Comparison of ENCODE assay signal across 8 mouse cellular contexts in the genomic region with DNA sequence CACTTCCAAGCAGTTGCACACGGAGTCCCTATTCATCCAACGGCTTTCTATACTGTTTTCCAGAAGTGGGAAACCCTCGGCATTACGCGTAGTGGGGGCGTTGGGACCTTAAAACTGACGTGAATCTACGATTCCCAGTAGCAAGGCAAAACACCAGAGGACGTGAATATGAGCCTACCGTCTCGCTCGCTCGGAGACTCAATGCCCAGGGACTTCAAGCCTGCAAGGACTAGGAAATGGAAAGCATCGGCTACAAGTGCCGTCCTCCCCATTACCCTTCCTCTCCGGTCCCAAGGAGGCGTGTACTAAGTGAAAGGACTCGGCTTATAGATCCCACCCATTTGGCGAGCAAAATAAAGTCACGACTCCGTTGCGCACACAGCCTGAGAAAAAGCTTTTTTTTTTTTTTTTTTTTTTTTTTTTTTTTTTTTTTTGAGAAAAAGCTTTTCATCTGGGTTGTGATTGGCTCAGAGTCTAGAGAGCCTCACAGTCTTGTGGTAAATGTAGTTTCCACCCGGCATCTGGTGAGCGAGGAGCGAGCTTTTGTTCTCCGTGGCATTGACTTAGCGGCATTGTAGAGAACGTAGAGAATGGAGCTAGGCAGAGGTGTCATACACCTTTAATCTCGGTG. TPM values are rescaled to one million over a fixed set of nuclear protein-coding genes. Genes with fewer than 3 reads are reported as not detected.
DNase-seq lines count a peak whose midpoint lies in the region; ATAC-seq and TF ChIP-seq lines count a peak whose summit lies in the region.

No protein-coding gene starts in this region.

- H3K36me3 ChIP-seq in heart, embryonic 12.5 days: no peaks in the 10 kb centered on the region
- H3K36me3 ChIP-seq in kidney, embryonic 15.5 days: no peaks in the 10 kb centered on the region
- H3K36me3 ChIP-seq in liver, embryonic 13.5 days: no peaks in the 10 kb centered on the region
- no peaks in the 10 kb centered on the region for H3K36me3 ChIP-seq in stomach, embryonic 16.5 days (ENCODE audit: control insufficient read depth, insufficient read depth, low read length)

- peak; percentile 43 for ATAC-seq in heart, embryonic 12.5 days (ENCODE audit: insufficient number of reproducible peaks, low FRiP score)
- ATAC-seq in kidney, embryonic 15.5 days (replicated peaks; ENCODE audit: low FRiP score): peak; percentile 56
- ATAC-seq in liver, embryonic 13.5 days (ENCODE audit: low read depth): peak; percentile 45
- peak; percentile 76; the same call in 1 of the 2 replicates for ATAC-seq in stomach, embryonic 16.5 days (ENCODE audit: insufficient read depth, low FRiP score)

- WGBS in heart, embryonic 12.5 days: 2% methylated on average over 29 of the region's 29 CpGs
- 1% methylated on average over 29 of the region's 29 CpGs for WGBS in kidney, embryonic 15.5 days
- WGBS in liver, embryonic 13.5 days (ENCODE audit: insufficient replicate concordance): 1% methylated on average over 29 of the region's 29 CpGs
- WGBS in stomach, embryonic 16.5 days: 2% methylated on average over 29 of the region's 29 CpGs

- H3K4me1 ChIP-seq in embryonic fibroblast, embryonic 13.5 days (ENCODE audit: control insufficient read depth, insufficient read depth, low read length): no peaks in the 10 kb centered on the region
- H3K4me1 ChIP-seq in heart, embryonic 12.5 days (replicated peaks): peaks cover 7% of the 10 kb centered on the region
- H3K4me1 ChIP-seq in kidney, embryonic 15.5 days: peaks cover 12% of the 10 kb centered on the region
- H3K4me1 ChIP-seq in liver, embryonic 13.5 days (replicated peaks): peaks cover 41% of the 10 kb centered on the region
- peaks cover 7% of the 10 kb centered on the region for H3K4me1 ChIP-seq in stomach, embryonic 16.5 days (ENCODE audit: control insufficient read depth, insufficient read depth, low read length)

- peak; percentile 85 for TF ChIP-seq POLR2A in embryonic fibroblast, embryonic 13.5 days (IDR thresholded peaks at IDR 0.05; ENCODE audit: low read depth, low read length)

- H3K9me3 ChIP-seq in heart, embryonic 12.5 days (replicated peaks): no peaks in the 10 kb centered on the region
- no peaks in the 10 kb centered on the region for H3K9me3 ChIP-seq in kidney, embryonic 15.5 days (replicated peaks)
- no peaks in the 10 kb centered on the region for H3K9me3 ChIP-seq in liver, embryonic 13.5 days (replicated peaks)
- H3K9me3 ChIP-seq in stomach, embryonic 16.5 days (replicated peaks; ENCODE audit: control insufficient read depth, low read length): no peaks in the 10 kb centered on the region

- peak overlapping the region; percentile 77 for H3K9ac ChIP-seq in heart, embryonic 12.5 days
- H3K9ac ChIP-seq in kidney, embryonic 15.5 days: peak overlapping the region; percentile 51
- peak overlapping the region; percentile 71 for H3K9ac ChIP-seq in liver, embryonic 13.5 days
- peak overlapping the region; percentile 69 for H3K9ac ChIP-seq in stomach, embryonic 16.5 days (ENCODE audit: low read length)

- peak; percentile 57 to 64 for DNase-seq in B cell, adult 2 months
- peak; percentile 58 for DNase-seq in adrenal gland, postnatal 10 days
- DNase-seq in liver, embryonic 13.5 days: peak; percentile 38
- DNase-seq in naive thymus-derived CD4-positive, alpha-beta T cell, adult 2 months (ENCODE audit: low read depth): peak; percentile 90

- H3K4me2 ChIP-seq in heart, embryonic 12.5 days: peak overlapping the region; percentile 65
- peak overlapping the region; percentile 60 for H3K4me2 ChIP-seq in kidney, embryonic 15.5 days
- peak overlapping the region; percentile 76 for H3K4me2 ChIP-seq in liver, embryonic 13.5 days
- H3K4me2 ChIP-seq in stomach, embryonic 16.5 days (ENCODE audit: low read depth, low read length): peak overlapping the region; percentile 63

- no peak for TF ChIP-seq CTCF in embryonic fibroblast, embryonic 13.5 days (IDR thresholded peaks at IDR 0.05; ENCODE audit: borderline replicate concordance, insufficient read depth, low read length)

- H3K4me3 ChIP-seq in embryonic fibroblast, embryonic 13.5 days (ENCODE audit: insufficient read depth, low read length): peak overlapping the region; percentile 43
- peak overlapping the region; percentile 54 for H3K4me3 ChIP-seq in heart, embryonic 12.5 days
- peak overlapping the region; percentile 52 for H3K4me3 ChIP-seq in kidney, embryonic 15.5 days (replicated peaks)
- H3K4me3 ChIP-seq in liver, embryonic 13.5 days (replicated peaks): peak overlapping the region; percentile 62
- peak overlapping the region; percentile 53 for H3K4me3 ChIP-seq in stomach, embryonic 16.5 days (replicated peaks; ENCODE audit: low read length)

- H3K27me3 ChIP-seq in heart, embryonic 12.5 days (replicated peaks): no peaks in the 10 kb centered on the region
- H3K27me3 ChIP-seq in kidney, embryonic 15.5 days: no peaks in the 10 kb centered on the region
- H3K27me3 ChIP-seq in liver, embryonic 13.5 days: no peaks in the 10 kb centered on the region
- no peaks in the 10 kb centered on the region for H3K27me3 ChIP-seq in stomach, embryonic 16.5 days (ENCODE audit: control insufficient read depth, insufficient read depth, low read length)

- peak overlapping the region; percentile 43 for H3K27ac ChIP-seq in embryonic fibroblast, embryonic 13.5 days (ENCODE audit: insufficient read depth, low read length)
- H3K27ac ChIP-seq in heart, embryonic 12.5 days (ENCODE audit: poor library complexity, severe bottlenecking): peak overlapping the region; percentile 76
- H3K27ac ChIP-seq in kidney, embryonic 15.5 days: peak overlapping the region; percentile 80
- H3K27ac ChIP-seq in liver, embryonic 13.5 days: peak overlapping the region; percentile 83
- peak overlapping the region; percentile 81 for H3K27ac ChIP-seq in stomach, embryonic 16.5 days (ENCODE audit: low read length)

RNA-seq across cellular contexts. Expression of gene Zfp324, which starts 4.0 kb away (rescaled TPM):
- 10 to 100 TPM in 1 of 2 experiments, 1 to 10 TPM in 1; 7.3 to 10.6 TPM for total RNA-seq in adrenal gland, postnatal 10 days (2021)
- polyA plus RNA-seq in embryonic fibroblast, embryonic 13.5 days (2011; ENCODE audit: insufficient read length, low read depth, missing spikeins): 5.5 and 6.9 TPM in 2 replicates
- polyA plus RNA-seq in heart, embryonic 12.5 days (2016; fragmentation: Nextera tagmentation; extraction: Ambion mirVana): 7.8 and 8.0 TPM in 2 replicates
- polyA plus RNA-seq in kidney, embryonic 15.5 days (2015; fragmentation: Nextera tagmentation; extraction: Ambion mirVana): 9.8 and 11.4 TPM in 2 replicates
- 3.3 and 3.6 TPM in 2 replicates for polyA plus RNA-seq in liver, embryonic 13.5 days (2015; fragmentation: Nextera tagmentation; extraction: Ambion mirVana)
- 8.3 and 8.8 TPM in 2 replicates for polyA plus RNA-seq in stomach, embryonic 16.5 days (2015; fragmentation: Nextera tagmentation; extraction: Ambion mirVana)

RNA-seq across cellular contexts. Expression of gene Zfp446, which starts 16.0 kb away (rescaled TPM):
- total RNA-seq in adrenal gland, postnatal 10 days (2021): 1 to 10 TPM; 5.4 to 5.9 TPM
- 2.4 and 2.8 TPM in 2 replicates for polyA plus RNA-seq in embryonic fibroblast, embryonic 13.5 days (2011; ENCODE audit: insufficient read length, low read depth, missing spikeins)
- 6.4 and 7.2 TPM in 2 replicates for polyA plus RNA-seq in heart, embryonic 12.5 days (2016; fragmentation: Nextera tagmentation; extraction: Ambion mirVana)
- polyA plus RNA-seq in kidney, embryonic 15.5 days (2015; fragmentation: Nextera tagmentation; extraction: Ambion mirVana): 11.2 and 13.3 TPM in 2 replicates
- polyA plus RNA-seq in liver, embryonic 13.5 days (2015; fragmentation: Nextera tagmentation; extraction: Ambion mirVana): 2.9 and 3.6 TPM in 2 replicates
- polyA plus RNA-seq in stomach, embryonic 16.5 days (2015; fragmentation: Nextera tagmentation; extraction: Ambion mirVana): 7.2 and 8.9 TPM in 2 replicates

RNA-seq across cellular contexts. Expression of gene Rnf225, which starts 34.4 kb away (rescaled TPM):
- under 1 TPM; 0.36 to 0.54 TPM for total RNA-seq in adrenal gland, postnatal 10 days (2021)
- polyA plus RNA-seq in embryonic fibroblast, embryonic 13.5 days (2011; ENCODE audit: insufficient read length, low read depth, missing spikeins): 0.30 and 0.63 TPM in 2 replicates
- 0.95 and 1.1 TPM in 2 replicates for polyA plus RNA-seq in heart, embryonic 12.5 days (2016; fragmentation: Nextera tagmentation; extraction: Ambion mirVana)
- polyA plus RNA-seq in kidney, embryonic 15.5 days (2015; fragmentation: Nextera tagmentation; extraction: Ambion mirVana): 0.45 and 0.77 TPM in 2 replicates
- 0.16 and 0.24 TPM in 2 replicates for polyA plus RNA-seq in liver, embryonic 13.5 days (2015; fragmentation: Nextera tagmentation; extraction: Ambion mirVana)
- polyA plus RNA-seq in stomach, embryonic 16.5 days (2015; fragmentation: Nextera tagmentation; extraction: Ambion mirVana): 2.3 and 3.2 TPM in 2 replicates

RNA-seq across cellular contexts. Expression of gene Slc27a5, which starts 36.4 kb away (rescaled TPM):
- total RNA-seq in adrenal gland, postnatal 10 days (2021): 10 to 100 TPM; 24.2 to 50.8 TPM
- not detected in 2 replicates for polyA plus RNA-seq in embryonic fibroblast, embryonic 13.5 days (2011; ENCODE audit: insufficient read length, low read depth, missing spikeins)
- polyA plus RNA-seq in heart, embryonic 12.5 days (2016; fragmentation: Nextera tagmentation; extraction: Ambion mirVana): 0.22 TPM in 1 of 2 replicates, not detected in the other
- polyA plus RNA-seq in kidney, embryonic 15.5 days (2015; fragmentation: Nextera tagmentation; extraction: Ambion mirVana): 0.15 and 0.44 TPM in 2 replicates
- 4.5 and 4.9 TPM in 2 replicates for polyA plus RNA-seq in liver, embryonic 13.5 days (2015; fragmentation: Nextera tagmentation; extraction: Ambion mirVana)
- polyA plus RNA-seq in stomach, embryonic 16.5 days (2015; fragmentation: Nextera tagmentation; extraction: Ambion mirVana): 0.95 and 1.4 TPM in 2 replicates

RNA-seq across cellular contexts. Expression of gene Trim28, which starts 37.3 kb away (rescaled TPM):
- 100 to 1,000 TPM; 218 to 247 TPM for total RNA-seq in adrenal gland, postnatal 10 days (2021)
- 352 and 453 TPM in 2 replicates for polyA plus RNA-seq in embryonic fibroblast, embryonic 13.5 days (2011; ENCODE audit: insufficient read length, low read depth, missing spikeins)
- polyA plus RNA-seq in heart, embryonic 12.5 days (2016; fragmentation: Nextera tagmentation; extraction: Ambion mirVana): 221 and 228 TPM in 2 replicates
- polyA plus RNA-seq in kidney, embryonic 15.5 days (2015; fragmentation: Nextera tagmentation; extraction: Ambion mirVana): 283 and 298 TPM in 2 replicates
- polyA plus RNA-seq in liver, embryonic 13.5 days (2015; fragmentation: Nextera tagmentation; extraction: Ambion mirVana): 92.3 and 102 TPM in 2 replicates
- polyA plus RNA-seq in stomach, embryonic 16.5 days (2015; fragmentation: Nextera tagmentation; extraction: Ambion mirVana): 122 and 130 TPM in 2 replicates

Comparison
In these comparisons a context has a peak if more than half of its experiments do, and no peak if none do; other contexts are left out.
1. Peak in every context shown above with its lines: DNase-seq, ATAC-seq, H3K4me3 ChIP-seq and H3K27ac ChIP-seq.
2. DNase-seq: peak in every context shown above with its lines; median percentile 90 in naive thymus-derived CD4-positive, alpha-beta T cell, adult 2 months; 60 in B cell, adult 2 months; 58 in adrenal gland, postnatal 10 days; 38 in liver, embryonic 13.5 days.